Mouse (Mus musculus) embryonic facial prominence, embryonic 13.5 days (tissue): Measurements from ENCODE around the gene Isoc2a. TPM values are rescaled to one million over a fixed set of nuclear protein-coding genes. Genes with fewer than 3 reads are reported as not detected.
"Not testable (repeated sequence)": the region's sequence is repeated elsewhere in the genome, so short reads cannot be mapped to it uniquely, and the experiment has no call there.

Experiments used
- ATAC-seq: fragments of 200-750 bp; cut with Nextera tagmentation; 2 replicates; pipeline ENCODE4 v1.8.0; 2017; ENCODE audit warnings: low read depth; ENCODE audit not compliant: insufficient number of reproducible peaks, insufficient read depth, low FRiP score, low TSS enrichment
- H3K27ac ChIP-seq: fragments of 300-500 bp; sonication (generic); 2 replicates; pipeline ENCODE4 v1.5.1; 2015; ENCODE audit warnings: moderate library complexity, mild to moderate bottlenecking, inconsistent platforms
- H3K27me3 ChIP-seq: fragments of 300-500 bp; sonication (generic); 2 replicates; pipeline ENCODE4 v1.6.1; 2015; ENCODE audit warnings: mild to moderate bottlenecking, inconsistent platforms
- H3K36me3 ChIP-seq: fragments of 300-500 bp; sonication (generic); 2 replicates; pipeline ENCODE4 v1.6.1; 2015; ENCODE audit warnings: mild to moderate bottlenecking, inconsistent platforms
- H3K4me1 ChIP-seq: fragments of 300-500 bp; sonication (generic); 2 replicates; pipeline ENCODE4 v1.6.1; 2015; ENCODE audit warnings: inconsistent platforms
- H3K4me2 ChIP-seq: fragments of 300-500 bp; sonication (generic); 2 replicates; pipeline ENCODE4 v1.6.1; 2015; ENCODE audit warnings: moderate library complexity, mild to moderate bottlenecking, inconsistent platforms
- H3K4me3 ChIP-seq: fragments of 300-500 bp; sonication (generic); 2 replicates; pipeline ENCODE4 v1.5.1; 2015; ENCODE audit warnings: mild to moderate bottlenecking, inconsistent platforms
- H3K9ac ChIP-seq: fragments of 300-500 bp; sonication (generic); 2 replicates; pipeline ENCODE4 v1.6.1; 2015; ENCODE audit warnings: mild to moderate bottlenecking, inconsistent platforms
- H3K9me3 ChIP-seq: fragments of 300-500 bp; sonication (generic); 2 replicates; pipeline ENCODE4 v1.6.1; 2016; ENCODE audit warnings: inconsistent platforms
- WGBS: fragments of 180-500 bp; shearing (Covaris S2); methylation state at CpG from one replicate; pipeline ENCODE4 v1.1.7; 2015; ENCODE audit warnings: mixed read lengths; 5-methylcytosine and 5-hydroxymethylcytosine counted together
- polyA plus RNA-seq: library from polyadenylated mRNA; unstranded; fragments of >200 nt; fragmentation: Nextera tagmentation; extraction: Ambion mirVana; gene quantifications from 2 replicates; pipeline ENCODE4 v1.2.1, GENCODE M21; 2015

Isoc2a gene
- polyA plus RNA-seq, 1 experiment from 2014 or later, result 1.3 TPM

DNA sequence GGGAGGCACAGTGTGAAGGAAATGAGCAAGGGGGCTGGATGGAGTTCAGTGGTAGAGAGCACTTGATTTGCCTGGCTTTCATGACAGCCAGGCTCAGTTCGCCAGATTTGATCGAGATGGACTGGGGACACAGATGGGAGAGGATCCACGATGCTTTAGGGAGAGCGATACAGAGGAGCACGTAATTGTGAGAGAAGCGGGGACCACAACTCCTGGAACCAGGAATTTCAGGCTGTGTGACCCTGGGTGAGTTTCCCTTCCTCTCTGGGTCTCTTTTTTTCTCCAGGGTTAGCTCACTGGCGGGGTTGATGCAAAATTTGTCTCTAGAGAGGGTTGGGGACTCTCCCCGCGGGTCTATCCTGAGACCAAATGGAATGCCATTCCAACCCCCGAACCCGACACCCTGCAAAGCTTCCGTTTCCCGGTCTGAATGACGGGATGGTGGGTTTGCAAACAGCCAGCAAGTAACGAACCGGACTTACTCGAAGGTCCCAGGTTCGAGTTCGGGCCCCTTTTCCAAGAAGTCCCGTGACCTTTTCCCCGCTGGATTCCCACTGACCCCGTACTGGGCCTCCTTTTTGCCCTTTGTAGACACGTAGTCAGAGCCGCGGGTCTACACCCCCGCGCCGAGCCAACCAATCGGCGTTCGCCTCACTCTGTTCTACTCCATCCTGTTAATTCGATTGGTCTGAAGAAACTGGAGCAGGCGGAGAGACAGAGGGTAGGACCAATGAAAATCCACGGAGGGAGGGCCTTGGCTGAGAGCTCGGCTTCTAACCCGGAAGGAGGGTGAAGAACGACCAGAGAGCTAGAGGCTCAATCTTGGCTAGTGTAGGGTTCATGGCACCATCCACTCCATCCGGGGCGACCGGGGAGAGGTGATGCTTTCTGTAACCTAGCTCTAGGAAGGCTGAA, 11.1 kb upstream of the Isoc2a start:
- ATAC-seq, result peak; percentile 100
- H3K9ac ChIP-seq, result peak overlapping the region; percentile 81
- peaks cover 22% of the 10 kb centered on the region for H3K4me1 ChIP-seq
- H3K27me3 ChIP-seq, result no peaks in the 10 kb centered on the region
- H3K4me3 ChIP-seq, result peak overlapping the region; percentile 61
- H3K4me2 ChIP-seq, result peak overlapping the region; percentile 67
- H3K36me3 ChIP-seq, result no peaks in the 10 kb centered on the region
- no peaks in the 10 kb centered on the region for H3K9me3 ChIP-seq
- 4% methylated on average over 40 of the region's 40 CpGs for WGBS
- peak overlapping the region; percentile 69 for H3K27ac ChIP-seq

DNA sequence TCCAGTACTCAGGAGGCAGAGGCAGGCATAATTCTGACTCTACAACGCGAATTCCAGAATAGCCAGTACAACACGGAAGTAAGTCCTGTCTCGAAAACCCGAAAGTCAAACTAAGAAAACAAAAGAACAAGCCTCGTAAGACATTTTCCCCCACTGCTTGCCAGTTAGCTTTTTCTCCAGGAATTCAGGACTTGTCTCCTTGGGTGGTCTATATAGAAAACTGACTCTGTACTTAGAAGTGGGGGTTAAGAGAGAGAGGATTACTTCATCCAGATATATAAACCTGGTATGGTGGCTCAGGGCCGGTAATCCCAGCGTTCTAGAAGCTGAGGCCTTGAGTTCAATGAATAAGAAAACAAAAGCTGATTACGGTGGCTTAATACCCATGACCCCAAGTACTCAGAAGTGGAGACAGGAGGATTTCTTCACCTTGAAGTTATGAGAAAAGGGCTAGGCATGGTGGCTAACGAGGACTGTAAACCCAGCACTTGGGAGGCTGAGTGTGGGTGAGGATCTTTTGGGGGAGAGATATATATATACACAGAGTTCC, 10.2 kb upstream of the Isoc2a start:
- Histone ChIP-seq H3K9ac (peak overlapping the region; percentile 81), H3K4me1 (peaks cover 22% of the 10 kb centered on the region), H3K4me3 (peak overlapping the region; percentile 61), H3K9me3 (no peaks in the 10 kb centered on the region), H3K27me3 (no peaks in the 10 kb centered on the region), H3K36me3 (no peaks in the 10 kb centered on the region), H3K27ac (0 out of 2 replicates have a peak overlapping the region, but pooled peaks have one; percentile 69), H3K4me2 (peak overlapping the region; percentile 67)
- WGBS, result 37% methylated on average over 10 of the region's 10 CpGs
- ATAC-seq, result no peak

DNA sequence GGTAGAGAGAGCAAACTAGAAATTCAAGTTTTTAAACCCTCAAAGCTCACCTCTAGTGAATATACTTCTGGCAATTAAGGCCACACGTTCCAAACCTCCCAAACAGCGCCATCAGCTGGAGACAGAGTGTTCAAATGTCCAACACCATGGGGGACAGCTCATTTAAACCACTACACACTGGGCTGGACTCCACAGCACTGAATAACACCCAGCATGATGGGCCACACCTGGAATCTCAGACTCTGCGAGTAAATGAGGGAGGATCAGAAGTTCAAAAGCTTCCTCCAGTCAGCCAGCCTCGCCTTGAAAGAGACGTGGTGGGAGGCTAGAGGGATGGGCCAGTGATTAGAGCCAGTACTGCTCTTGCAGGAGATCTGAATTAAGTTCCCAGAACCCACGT, 6.8 kb upstream of the Isoc2a start, which contains the start of gene Isoc2b:
Isoc2b (minus strand) TSS at position 126 of the 400 bp plus-strand sequence.
- Histone ChIP-seq H3K9ac (no peak within 1 kb of the TSS), H3K27ac (no peak within 1 kb of the TSS), H3K4me1 (peaks cover 10% of the 10 kb centered on the region), H3K27me3 (no peaks in the 10 kb centered on the region), H3K4me3 (no peak within 1 kb of the TSS), H3K4me2 (no peak within 1 kb of the TSS), H3K9me3 (no peaks in the 10 kb centered on the region), H3K36me3 (no peaks in the 10 kb centered on the region)
- 53% methylated on average over 6 of the region's 6 CpGs for WGBS
- no peak for ATAC-seq

DNA sequence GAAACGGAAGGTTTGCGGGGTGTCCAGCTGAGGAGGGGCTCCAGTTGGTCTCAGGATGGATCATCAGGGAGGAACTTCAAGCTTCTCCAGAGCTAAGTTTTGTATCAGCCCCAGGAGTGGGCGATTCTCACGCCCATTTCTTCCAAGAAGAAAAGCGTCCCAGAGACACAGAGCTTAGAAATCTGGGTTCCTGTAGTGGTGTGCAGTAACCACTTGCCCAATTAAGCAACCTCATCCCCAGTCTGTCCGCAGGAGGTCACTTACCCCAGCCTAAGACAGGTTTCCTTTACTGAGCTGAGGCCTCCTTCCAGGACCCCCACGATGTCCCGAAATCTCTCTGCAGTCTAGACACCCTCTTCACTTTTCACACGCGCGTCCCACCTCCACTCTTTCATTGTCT, 273 bp downstream of the Isoc2a start:
- Histone ChIP-seq H3K36me3 (no peaks in the 10 kb centered on the region), H3K4me3 (peak overlapping the region; percentile 59), H3K27me3 (no peaks in the 10 kb centered on the region), H3K4me1 (peaks cover 13% of the 10 kb centered on the region), H3K9me3 (no peaks in the 10 kb centered on the region), H3K9ac (peak overlapping the region; percentile 75), H3K4me2 (peak overlapping the region; percentile 85), H3K27ac (no peak overlapping the region)
- 0 out of 2 replicates have a peak, but pooled peaks have one; percentile 15 for ATAC-seq
- WGBS, result 6% methylated on average over 11 of the region's 11 CpGs

DNA sequence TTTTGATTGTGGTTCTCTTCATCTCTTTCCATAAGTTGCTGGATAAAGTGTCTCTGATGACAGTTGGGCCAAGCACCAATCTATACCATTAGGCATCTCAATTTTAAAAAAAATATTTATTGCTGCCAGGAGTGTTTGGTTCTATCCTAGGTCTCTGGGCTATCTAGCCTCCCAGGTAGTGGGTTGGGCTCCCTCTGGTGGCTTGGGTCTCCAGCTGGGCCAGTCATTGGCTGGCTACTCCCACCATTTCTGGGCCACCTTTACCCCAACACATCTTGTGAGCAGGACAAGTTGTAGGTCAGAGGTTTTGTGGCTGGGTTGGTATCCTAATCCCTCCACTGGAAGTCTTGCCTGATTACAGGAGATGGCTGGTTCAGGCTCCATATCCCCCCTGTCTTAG, 1.2 kb downstream of the Isoc2a start:
- H3K9me3 ChIP-seq, result no peaks in the 10 kb centered on the region
- peak overlapping the region; percentile 85 for H3K4me2 ChIP-seq
- H3K27ac ChIP-seq, result no peak overlapping the region
- peaks cover 13% of the 10 kb centered on the region for H3K4me1 ChIP-seq
- no peak overlapping the region for H3K4me3 ChIP-seq
- ATAC-seq, result no peak
- H3K36me3 ChIP-seq, result no peaks in the 10 kb centered on the region
- no peaks in the 10 kb centered on the region for H3K27me3 ChIP-seq
- H3K9ac ChIP-seq, result no peak overlapping the region

DNA sequence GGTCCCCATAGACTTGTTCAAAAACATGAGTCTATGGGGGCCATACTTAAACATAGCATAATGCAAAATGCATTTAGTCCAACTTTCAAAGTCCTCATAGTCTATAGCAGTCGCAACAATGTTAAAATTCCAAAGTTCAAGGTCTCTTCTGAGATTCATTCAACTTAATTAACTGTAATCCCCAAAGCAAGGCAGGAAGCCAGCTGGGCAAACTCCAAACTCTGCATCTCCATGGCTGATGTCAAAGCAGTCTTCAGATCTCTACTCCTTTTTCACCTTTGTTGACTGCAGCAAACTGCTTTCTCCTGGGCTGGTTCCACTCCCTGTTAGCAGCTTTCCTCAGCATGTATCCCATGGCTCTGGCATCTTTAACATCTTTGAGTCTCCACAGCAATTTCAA, 2.1 kb downstream of the Isoc2a start:
- not testable (repeated sequence) for H3K27ac ChIP-seq, ATAC-seq, H3K4me2 ChIP-seq, H3K9ac ChIP-seq, H3K36me3 ChIP-seq, H3K4me3 ChIP-seq, H3K9me3 ChIP-seq, H3K27me3 ChIP-seq
- WGBS, result 82% methylated on average over 1 of the region's 1 CpGs
- peaks cover 13% of the 10 kb centered on the region for H3K4me1 ChIP-seq

DNA sequence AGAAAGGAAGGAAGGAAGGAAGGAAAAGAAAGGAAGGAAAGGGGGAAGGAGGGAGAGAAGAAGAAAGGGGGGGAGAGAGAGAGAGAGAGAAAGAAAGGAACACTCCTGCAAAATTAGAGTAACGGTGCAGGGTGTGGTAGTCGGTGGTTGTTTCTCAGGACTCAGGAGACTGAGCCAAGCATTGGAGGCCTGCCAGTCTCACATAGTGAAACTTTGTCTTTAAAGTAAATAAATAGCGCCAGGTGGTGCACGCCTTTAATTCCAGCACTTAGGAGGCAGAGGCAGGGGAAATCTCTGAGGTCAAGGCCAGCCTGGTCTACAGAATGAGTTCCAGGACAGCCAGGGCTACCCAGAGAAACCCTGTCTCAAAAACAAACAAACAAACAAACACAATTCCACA, 9.7 kb downstream of the Isoc2a start:
- H3K4me2 ChIP-seq, result no peak overlapping the region
- H3K4me1 ChIP-seq, result no peaks in the 10 kb centered on the region
- 70% methylated on average over 4 of the region's 4 CpGs for WGBS
- H3K4me3 ChIP-seq, result no peak overlapping the region
- ATAC-seq, result no peak
- no peaks in the 10 kb centered on the region for H3K9me3 ChIP-seq
- no peak overlapping the region for H3K9ac ChIP-seq
- H3K27ac ChIP-seq, result no peak overlapping the region
- H3K36me3 ChIP-seq, result no peaks in the 10 kb centered on the region
- no peaks in the 10 kb centered on the region for H3K27me3 ChIP-seq

DNA sequence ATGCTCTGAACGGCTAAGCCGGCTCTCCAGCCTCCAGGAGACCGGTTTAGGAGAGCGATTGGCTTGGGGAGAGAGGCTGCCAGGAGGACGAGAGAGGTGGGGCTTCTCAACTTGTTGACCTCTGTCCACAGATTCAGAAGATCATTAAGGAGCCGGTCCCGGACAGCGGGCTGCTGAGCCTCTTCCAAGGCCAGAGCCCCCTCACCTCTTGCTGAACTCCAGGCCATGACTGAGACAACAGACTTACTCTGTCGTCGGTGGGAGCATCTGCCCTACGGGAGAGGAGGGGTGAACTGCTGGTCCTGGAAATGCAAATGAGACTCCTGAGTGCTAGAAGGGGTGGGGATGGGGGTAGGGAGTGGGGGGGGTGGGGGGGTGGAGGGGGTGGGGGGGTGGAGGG, 18.2 kb downstream of the Isoc2a start:
- 68% methylated on average over 11 of the region's 11 CpGs for WGBS
- Histone ChIP-seq H3K27ac (no peak overlapping the region), H3K4me2 (no peak overlapping the region), H3K4me3 (no peak overlapping the region), H3K4me1 (peaks cover 8% of the 10 kb centered on the region), H3K9ac (no peak overlapping the region), H3K27me3 (peaks cover 21% of the 10 kb centered on the region), H3K9me3 (no peaks in the 10 kb centered on the region), H3K36me3 (no peaks in the 10 kb centered on the region)
- no peak for ATAC-seq

DNA sequence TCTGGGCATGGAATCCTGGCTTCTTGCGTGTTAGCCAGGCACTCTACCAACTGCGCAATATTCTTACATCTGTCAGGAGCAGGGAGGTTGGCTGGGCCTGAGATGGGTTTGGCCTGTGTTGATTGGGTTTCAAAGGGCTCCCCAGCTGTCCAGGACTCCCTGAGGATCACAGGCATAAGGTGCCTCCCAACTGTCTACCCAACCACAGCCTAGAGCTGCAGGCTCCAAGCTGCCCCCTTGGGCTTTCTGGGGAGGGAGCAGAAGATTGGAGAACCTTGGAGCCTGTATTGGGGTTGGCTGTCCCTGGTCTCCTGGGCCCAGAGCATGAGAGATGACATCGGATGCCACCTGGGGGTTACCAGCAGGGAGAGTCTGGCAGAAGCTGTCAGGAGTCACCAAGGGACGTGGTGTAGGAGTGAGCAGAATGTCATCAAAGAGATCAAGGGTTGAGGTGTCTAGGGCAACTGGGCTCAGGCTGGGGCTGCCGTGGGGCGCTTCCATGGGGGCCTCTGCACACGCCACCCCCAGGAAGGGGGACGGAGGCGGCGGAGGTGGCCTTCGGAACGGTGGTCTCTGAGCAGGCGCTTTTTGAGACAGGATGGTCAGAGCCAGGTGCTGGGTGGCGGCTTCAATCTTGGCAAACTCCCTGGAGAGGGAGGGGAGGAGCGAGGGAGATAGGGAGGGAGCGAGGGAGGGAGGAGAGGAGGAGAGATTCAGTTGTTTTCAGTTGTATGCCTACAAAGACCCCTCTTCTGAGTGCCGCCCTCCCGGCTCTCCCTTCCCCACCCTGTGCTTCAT, 22.1 kb downstream of the Isoc2a start:
- H3K4me1 ChIP-seq, result peaks cover 8% of the 10 kb centered on the region
- H3K4me2 ChIP-seq, result peak overlapping the region; percentile 56
- peak overlapping the region; percentile 28; the same call in 1 of the 2 replicates for H3K4me3 ChIP-seq
- 17% methylated on average over 17 of the region's 18 CpGs for WGBS
- no peaks in the 10 kb centered on the region for H3K36me3 ChIP-seq
- peaks cover 4% of the 10 kb centered on the region; the same call in 1 of the 2 replicates for H3K9me3 ChIP-seq
- peak; percentile 20; the same call in 1 of the 2 replicates for ATAC-seq
- peaks cover 29% of the 10 kb centered on the region for H3K27me3 ChIP-seq
- H3K27ac ChIP-seq, result no peak overlapping the region
- peak overlapping the region; percentile 46 for H3K9ac ChIP-seq

DNA sequence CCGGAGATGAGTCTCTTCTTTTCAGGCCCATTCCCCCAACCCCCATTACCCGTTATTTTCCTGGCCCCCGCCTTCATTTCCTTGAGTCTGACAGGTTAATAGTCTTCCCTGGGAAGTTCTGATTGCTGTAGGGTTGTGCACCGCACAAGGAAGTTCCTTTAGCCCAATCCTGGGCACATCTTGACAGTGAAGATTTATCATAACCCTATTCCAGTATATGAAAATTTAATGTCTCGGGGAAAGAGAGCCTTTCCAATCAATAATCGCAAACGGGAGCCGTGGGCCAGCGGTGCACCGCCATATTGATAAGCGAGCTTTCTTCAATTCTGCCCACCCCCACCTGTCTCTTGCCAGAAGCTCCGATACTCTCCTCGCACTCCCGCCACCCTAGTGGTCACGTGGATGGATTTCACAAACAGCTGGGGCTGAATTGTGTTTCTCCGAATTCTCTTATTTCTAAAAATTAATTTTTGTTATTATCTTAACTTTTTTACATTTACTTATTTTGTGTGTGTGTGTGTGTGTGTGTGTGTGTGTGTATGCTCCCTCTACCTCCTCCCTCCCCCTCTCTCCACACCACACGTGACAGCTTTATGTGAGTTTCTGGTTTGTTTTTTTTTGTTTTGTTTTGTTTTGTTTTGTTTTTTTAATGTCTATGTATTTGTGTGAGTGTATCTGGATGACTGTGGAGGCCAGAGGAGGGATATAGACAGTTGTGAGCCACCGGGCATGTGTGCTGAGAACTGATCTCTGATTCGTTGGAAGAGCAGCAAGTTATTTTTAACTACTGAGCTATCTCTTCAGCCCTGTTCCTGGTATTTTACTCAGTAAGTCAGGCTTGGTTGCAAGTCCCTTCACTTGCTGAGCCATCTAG, 22.9 kb downstream of the Isoc2a start:
- H3K36me3 ChIP-seq, result no peaks in the 10 kb centered on the region
- no peak overlapping the region for H3K27ac ChIP-seq
- H3K9me3 ChIP-seq, result peaks cover 4% of the 10 kb centered on the region; the same call in 1 of the 2 replicates
- no peak for ATAC-seq
- 5% methylated on average over 19 of the region's 19 CpGs for WGBS
- peak overlapping the region; percentile 46 for H3K9ac ChIP-seq
- peak overlapping the region; percentile 56 for H3K4me2 ChIP-seq
- peak overlapping the region; percentile 28 for H3K4me3 ChIP-seq
- H3K4me1 ChIP-seq, result peaks cover 8% of the 10 kb centered on the region
- peaks cover 29% of the 10 kb centered on the region for H3K27me3 ChIP-seq

DNA sequence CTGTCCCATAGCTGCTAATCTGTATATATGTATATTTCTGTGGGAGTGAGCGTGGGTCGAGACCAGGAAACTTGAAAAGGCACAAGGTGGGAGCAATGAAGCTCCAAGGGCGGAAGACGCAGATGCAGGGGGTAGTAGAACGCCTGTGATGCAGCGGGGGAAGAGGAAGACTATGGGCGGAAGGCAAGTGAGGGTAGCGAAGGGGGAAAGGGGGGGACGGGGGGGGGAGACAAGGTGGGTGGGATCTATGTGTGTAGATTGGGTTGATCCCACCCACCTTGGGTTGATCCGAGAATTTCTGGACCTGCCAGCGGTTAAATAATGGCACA, 23.5 kb downstream of the Isoc2a start:
- peaks cover 8% of the 10 kb centered on the region for H3K4me1 ChIP-seq
- no peaks in the 10 kb centered on the region for H3K36me3 ChIP-seq
- H3K4me3 ChIP-seq, result peak overlapping the region; percentile 28; the same call in 1 of the 2 replicates
- no peak for ATAC-seq
- peaks cover 29% of the 10 kb centered on the region for H3K27me3 ChIP-seq
- H3K9ac ChIP-seq, result no peak overlapping the region
- H3K4me2 ChIP-seq, result peak overlapping the region; percentile 56
- H3K9me3 ChIP-seq, result peaks cover 4% of the 10 kb centered on the region; the same call in 1 of the 2 replicates
- WGBS, result 21% methylated on average over 11 of the region's 11 CpGs
- no peak overlapping the region for H3K27ac ChIP-seq
